Mouse (Mus musculus) intestine, embryonic 14.5 days (tissue): ENCODE data around the gene Ifrd2. TPM values are rescaled to one million over a fixed set of nuclear protein-coding genes. Genes with fewer than 3 reads are reported as not detected.

Experiments used
- ATAC-seq: fragments of 200-750 bp; cut with Nextera tagmentation; replicated peaks from 2 replicates; pipeline ENCODE4 v1.8.0; 2017; ENCODE audit warnings: low read depth, moderate number of reproducible peaks, moderate TSS enrichment, moderate library complexity; ENCODE audit not compliant: low FRiP score, low TSS enrichment
- DNase-seq: peaks from one replicate; pipeline ENCODE4 v3.0.0-alpha.2; 2018; ENCODE audit warnings: low spot score
- H3K27ac ChIP-seq: fragments of 300-500 bp; sonication (generic); 2 replicates; pipeline ENCODE4 v1.5.1; 2014; ENCODE audit warnings: low read depth, mild to moderate bottlenecking, control low read depth
- H3K27me3 ChIP-seq: fragments of 300-500 bp; sonication (generic); replicated peaks from 2 replicates; pipeline ENCODE4 v1.6.1; 2014; ENCODE audit warnings: low read length, control low read depth; ENCODE audit not compliant: control insufficient read depth, insufficient read depth
- H3K36me3 ChIP-seq: fragments of 300-500 bp; sonication (generic); 2 replicates; pipeline ENCODE4 v1.6.1; 2014; ENCODE audit warnings: low read length, control low read depth; ENCODE audit not compliant: control insufficient read depth, insufficient read depth
- H3K4me1 ChIP-seq: fragments of 300-500 bp; sonication (generic); replicated peaks from 2 replicates; pipeline ENCODE4 v1.6.1; 2014; ENCODE audit warnings: low read length, control low read depth, mixed read lengths; ENCODE audit not compliant: control insufficient read depth, insufficient read depth
- H3K4me2 ChIP-seq: fragments of 300-500 bp; sonication (generic); 2 replicates; pipeline ENCODE4 v1.6.1; 2014; ENCODE audit warnings: low read length
- H3K4me3 ChIP-seq: fragments of 300-500 bp; sonication (generic); 2 replicates; pipeline ENCODE4 v1.5.1; 2014; ENCODE audit warnings: low read depth, low read length, control low read depth, mixed read lengths
- H3K9ac ChIP-seq: fragments of 300-500 bp; sonication (generic); 2 replicates; pipeline ENCODE4 v1.6.1; 2014; ENCODE audit warnings: mild to moderate bottlenecking, low read length
- H3K9me3 ChIP-seq: fragments of 300-500 bp; sonication (generic); 2 replicates; pipeline ENCODE4 v1.6.1; 2016; ENCODE audit warnings: low read length, control low read depth; ENCODE audit not compliant: control insufficient read depth
- WGBS: fragments of 180-500 bp; shearing (Covaris S2); extraction: QIAGEN DNeasy Blood & Tissue Kit; methylation state at CpG from one replicate; pipeline ENCODE4 v1.1.7; 2014; 5-methylcytosine and 5-hydroxymethylcytosine counted together
- polyA plus RNA-seq: library from polyadenylated mRNA; unstranded; fragments of >200 nt; fragmentation: Nextera tagmentation; extraction: Ambion mirVana; gene quantifications from 2 replicates; pipeline ENCODE4 v1.2.1, GENCODE M21; 2014

Gene Ifrd2
- polyA plus RNA-seq, 1 experiment from 2014 or later: 77.4 TPM

DNA sequence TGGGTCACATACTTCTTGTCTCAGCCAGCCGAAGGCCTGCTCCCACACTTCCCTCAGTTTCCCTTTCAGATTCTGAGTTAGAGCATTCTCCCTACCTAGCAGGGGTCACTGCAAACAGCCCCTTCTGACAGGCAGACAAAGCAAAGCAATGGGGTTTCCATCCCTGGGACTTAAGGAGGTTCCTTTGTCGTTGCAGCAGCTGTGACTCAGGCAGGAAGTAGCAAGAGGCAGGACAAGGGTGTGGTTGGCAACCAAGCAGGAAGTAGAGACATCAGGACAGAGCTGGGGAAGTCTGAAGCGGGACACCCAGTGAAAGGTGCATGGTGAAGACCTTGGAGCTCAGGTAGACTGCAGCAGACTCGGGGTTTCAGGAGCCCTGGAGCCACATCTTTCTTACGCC lies 37.1 kb downstream of the Ifrd2 start:
- Histone ChIP-seq H3K27ac (no peak overlapping the region), H3K36me3 (peaks cover 41% of the 10 kb centered on the region), H3K4me3 (no peak overlapping the region), H3K9ac (no peak overlapping the region), H3K9me3 (no peaks in the 10 kb centered on the region), H3K4me1 (peaks cover 48% of the 10 kb centered on the region), H3K4me2 (no peak overlapping the region), H3K27me3 (no peaks in the 10 kb centered on the region)
- DNase-seq (no peak), ATAC-seq (no peak)
- whole genome bisulfite sequencing: 80% methylated on average over 5 of the region's 5 CpGs

DNA sequence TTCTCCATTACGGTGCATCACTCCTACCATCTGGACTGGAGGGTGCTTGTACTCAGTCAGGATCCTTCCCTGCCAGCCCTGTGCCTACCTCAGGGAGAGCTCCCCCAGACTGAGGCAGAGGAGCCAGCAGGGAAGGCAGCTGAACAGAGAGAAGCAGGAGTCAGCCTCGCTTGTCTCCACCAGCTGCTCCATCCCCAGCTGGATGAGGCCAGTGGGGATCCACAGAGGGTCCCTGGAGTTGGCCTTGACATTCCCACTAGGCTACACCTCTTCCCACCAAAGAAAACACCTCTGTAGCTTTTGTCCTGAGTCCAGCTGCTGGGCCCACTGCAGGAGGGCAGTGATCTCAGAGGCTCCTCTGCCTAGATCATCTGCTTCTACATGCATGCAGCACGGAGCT lies 37.5 kb downstream of the Ifrd2 start:
- Histone ChIP-seq H3K4me1 (peaks cover 48% of the 10 kb centered on the region), H3K9ac (no peak overlapping the region), H3K27me3 (no peaks in the 10 kb centered on the region), H3K36me3 (peaks cover 38% of the 10 kb centered on the region), H3K9me3 (no peaks in the 10 kb centered on the region), H3K27ac (no peak overlapping the region), H3K4me3 (no peak overlapping the region), H3K4me2 (no peak overlapping the region)
- ATAC-seq (no peak), DNase-seq (no peak)
- 89% methylated on average over 3 of the region's 3 CpGs for WGBS

DNA sequence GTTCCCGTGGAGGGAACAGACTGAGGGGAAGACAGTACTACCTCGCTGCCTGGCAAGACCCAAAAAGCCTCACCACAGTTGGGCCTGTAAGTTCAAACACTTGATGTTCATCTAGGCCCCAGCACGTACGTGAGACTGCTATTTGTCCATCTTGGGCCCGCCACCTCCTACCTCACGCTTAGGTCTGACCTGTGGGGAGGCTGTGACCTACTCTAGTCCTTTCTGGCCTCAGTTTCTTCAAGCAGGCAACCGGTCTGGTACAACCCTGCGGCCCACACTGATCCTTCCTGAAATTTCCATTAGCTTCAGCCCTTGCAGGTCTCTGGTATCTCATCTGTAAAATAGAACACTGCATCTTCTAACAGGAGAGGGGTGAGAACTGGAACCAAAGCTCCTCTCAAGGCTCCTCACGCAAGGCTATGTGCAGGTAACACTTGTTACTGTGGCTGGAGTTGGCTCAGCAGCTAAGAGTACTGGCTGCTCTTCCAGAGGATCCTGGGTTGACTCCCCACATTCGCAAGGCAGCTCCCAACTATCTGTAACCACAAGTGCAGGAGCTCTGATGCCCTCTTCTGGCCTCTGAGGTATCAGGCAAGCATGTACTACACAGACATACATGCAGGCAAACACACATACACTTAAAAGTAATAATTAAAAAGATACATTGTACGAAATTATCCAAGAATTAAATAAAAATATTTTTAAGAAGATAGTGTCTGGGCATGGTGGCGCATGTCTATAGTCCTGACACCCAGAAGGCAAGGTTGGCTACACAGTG lies 38.1 kb downstream of the Ifrd2 start:
- ATAC-seq (no peak), DNase-seq (no peak)
- 92% methylated on average over 12 of the region's 12 CpGs for WGBS
- Histone ChIP-seq H3K4me1 (peaks cover 52% of the 10 kb centered on the region), H3K4me3 (no peak overlapping the region), H3K9ac (no peak overlapping the region), H3K36me3 (peaks cover 32% of the 10 kb centered on the region), H3K27ac (no peak overlapping the region), H3K9me3 (no peaks in the 10 kb centered on the region), H3K27me3 (no peaks in the 10 kb centered on the region), H3K4me2 (no peak overlapping the region)

DNA sequence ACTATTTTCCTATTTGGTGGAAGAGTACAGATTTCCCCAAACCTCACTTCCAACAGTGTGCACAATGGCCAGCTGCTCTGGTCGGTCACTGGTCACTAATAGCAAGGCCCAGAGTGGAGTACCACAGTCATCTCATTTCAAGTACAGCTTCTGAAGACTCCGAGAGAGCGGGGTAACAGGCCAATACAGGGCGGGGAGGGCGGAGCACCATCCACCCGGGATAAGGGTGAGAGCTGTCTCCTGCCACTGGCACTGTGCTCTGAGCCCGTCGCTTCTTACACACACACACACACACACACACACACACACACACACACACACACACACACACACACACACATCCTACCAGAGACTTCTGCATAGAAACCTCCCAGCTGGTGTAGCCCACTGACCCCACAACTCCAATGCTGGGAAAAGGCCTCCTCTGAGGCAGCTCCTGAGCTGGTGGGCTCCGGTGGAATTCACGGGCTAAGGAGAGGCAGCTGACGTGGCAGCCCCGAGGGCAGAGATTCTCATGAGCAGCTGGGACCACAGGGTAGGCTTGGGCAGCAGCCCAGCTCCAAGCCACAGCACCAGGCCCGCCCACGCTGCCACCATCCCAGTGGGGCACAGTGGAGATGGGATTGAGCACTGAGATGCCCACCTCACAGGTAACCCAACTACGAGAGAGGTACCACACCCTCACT lies 38.9 kb downstream of the Ifrd2 start:
- no peaks in the 10 kb centered on the region for H3K9me3 ChIP-seq

DNA sequence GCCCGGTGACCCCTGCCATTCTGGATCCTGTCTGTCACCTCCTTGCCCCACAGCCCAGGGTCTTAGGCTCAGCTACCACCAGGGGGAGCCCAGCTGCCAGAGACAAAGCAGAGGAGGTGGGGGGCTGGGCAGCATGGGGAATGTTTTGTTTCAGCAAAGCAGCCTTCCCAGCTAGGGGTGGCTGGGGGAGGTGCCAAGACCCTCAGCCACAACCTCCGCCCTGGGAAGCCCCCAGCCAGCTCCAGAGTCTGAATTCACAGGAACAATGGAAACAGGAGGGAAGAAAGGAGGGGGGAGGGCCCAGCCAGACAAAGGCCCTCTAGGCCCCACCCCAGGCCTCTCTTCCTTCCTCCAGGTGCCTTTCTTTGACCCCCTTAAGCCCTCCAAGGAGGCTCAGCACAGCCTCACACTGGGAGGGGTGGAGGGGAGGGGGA lies 39.4 kb downstream of the Ifrd2 start:
- DNase-seq (peak; percentile 95), ATAC-seq (peak; percentile 53)
- Histone ChIP-seq H3K4me2 (peak overlapping the region; percentile 3), H3K27ac (peak overlapping the region; percentile 75), H3K9me3 (no peaks in the 10 kb centered on the region), H3K4me3 (no peak overlapping the region), H3K27me3 (no peaks in the 10 kb centered on the region), H3K4me1 (peaks cover 60% of the 10 kb centered on the region), H3K9ac (peak overlapping the region; percentile 37; the same call in 1 of the 2 replicates), H3K36me3 (peaks cover 31% of the 10 kb centered on the region)
- WGBS: 0% methylated on average over 2 of the region's 2 CpGs

More for the DNA sequence above, 38.9 kb downstream of the Ifrd2 start:
- DNase-seq (no peak), ATAC-seq (peak; percentile 33)
- H3K27ac ChIP-seq: peak overlapping the region; percentile 75
- H3K4me2 ChIP-seq: peak overlapping the region; percentile 3
- 44% methylated on average over 15 of the region's 15 CpGs for whole genome bisulfite sequencing
- H3K9ac ChIP-seq: no peak overlapping the region; the same call in 1 of the 2 replicates
- peaks cover 55% of the 10 kb centered on the region for H3K4me1 ChIP-seq
- H3K4me3 ChIP-seq: no peak overlapping the region
- H3K27me3 ChIP-seq: no peaks in the 10 kb centered on the region
- peaks cover 31% of the 10 kb centered on the region for H3K36me3 ChIP-seq

DNA sequence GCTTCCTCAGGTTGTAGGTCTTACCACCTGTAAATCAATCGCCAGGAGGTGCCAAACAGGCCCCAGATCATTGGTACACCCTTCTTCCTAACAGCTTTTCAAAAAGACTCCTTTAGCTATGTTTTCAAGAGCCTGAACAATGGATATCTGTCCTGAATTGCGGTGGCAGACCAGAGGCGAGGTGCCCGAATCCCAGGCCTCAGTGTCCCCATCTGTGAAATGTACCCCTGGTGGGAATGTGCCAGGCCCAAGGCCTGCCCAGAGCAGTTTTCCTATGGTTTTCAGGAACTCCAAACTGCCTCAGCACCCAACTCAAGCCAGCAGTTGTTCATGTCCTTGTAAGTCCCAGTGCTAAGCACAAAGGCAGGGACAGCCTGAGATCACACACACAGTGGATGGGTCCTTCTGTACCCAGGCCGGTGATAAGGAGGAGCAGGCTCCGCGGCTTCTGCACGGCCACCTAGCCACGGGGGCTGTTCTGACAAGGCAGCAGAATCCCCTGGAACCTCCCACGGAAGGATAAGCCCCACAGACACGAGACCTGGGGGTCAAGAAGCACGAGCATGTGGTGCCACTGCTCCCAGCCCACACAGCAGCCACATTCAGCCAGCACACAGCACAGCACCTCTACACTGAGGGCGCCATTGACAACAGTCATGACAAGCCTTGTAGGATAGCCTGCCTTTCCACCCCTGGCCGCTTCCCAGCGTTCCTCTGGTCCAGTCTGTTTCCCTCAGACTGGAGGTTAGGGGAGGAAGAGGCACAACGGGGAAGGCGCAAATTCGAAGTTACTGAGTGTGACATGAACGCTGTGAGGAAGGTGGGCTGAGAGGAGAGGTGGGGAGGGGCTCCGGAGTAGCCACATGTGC lies 40.2 kb downstream of the Ifrd2 start:
- Histone ChIP-seq H3K9me3 (no peaks in the 10 kb centered on the region), H3K9ac (peak overlapping the region; percentile 37), H3K4me2 (peak overlapping the region; percentile 3), H3K4me1 (peaks cover 67% of the 10 kb centered on the region), H3K27me3 (no peaks in the 10 kb centered on the region), H3K27ac (peak overlapping the region; percentile 75), H3K4me3 (no peak overlapping the region), H3K36me3 (peaks cover 32% of the 10 kb centered on the region)
- WGBS: 40% methylated on average over 20 of the region's 20 CpGs
- no peak for DNase-seq
- ATAC-seq: no peak

DNA sequence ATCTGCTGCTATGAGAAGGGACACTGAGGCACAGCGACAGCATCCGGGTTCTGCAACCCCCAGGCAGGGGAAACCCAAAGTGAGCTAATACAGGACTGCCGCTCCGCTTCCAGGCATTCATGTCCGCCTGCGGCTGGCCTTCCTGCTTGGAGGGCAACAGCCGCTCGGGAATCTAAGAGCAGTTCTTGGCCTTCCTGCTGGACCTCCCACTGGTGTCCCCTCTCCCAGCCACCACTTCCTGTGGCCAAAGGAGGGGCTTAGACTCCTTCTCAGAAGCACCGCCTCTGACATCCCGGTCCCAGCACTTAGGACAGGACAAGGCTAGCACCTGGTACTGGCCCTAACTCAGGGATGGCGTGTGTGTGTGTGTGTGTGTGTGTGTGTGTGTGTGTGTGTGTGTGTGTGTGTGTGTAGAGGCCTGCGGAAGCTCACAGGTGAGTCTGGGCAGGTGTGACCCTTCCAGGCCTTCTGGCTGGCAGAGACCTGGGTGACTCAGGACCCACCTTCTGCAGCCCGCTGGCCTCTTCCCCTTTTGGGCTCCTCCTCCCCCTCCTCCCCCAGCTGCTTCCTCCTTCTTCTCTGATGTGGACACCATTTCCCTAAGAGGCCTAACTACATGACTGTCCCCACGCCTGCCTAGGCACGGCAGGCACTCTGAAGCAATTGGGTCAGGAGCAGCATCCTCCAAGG lies 41.4 kb downstream of the Ifrd2 start:
- no peak for ATAC-seq
- Histone ChIP-seq H3K27me3 (no peaks in the 10 kb centered on the region), H3K36me3 (peaks cover 26% of the 10 kb centered on the region), H3K4me2 (0 out of 2 replicates have a peak overlapping the region, but pooled peaks have one; percentile 20), H3K9me3 (no peaks in the 10 kb centered on the region), H3K9ac (no peak overlapping the region), H3K27ac (peak overlapping the region; percentile 55; the same call in 1 of the 2 replicates), H3K4me3 (no peak overlapping the region), H3K4me1 (peaks cover 70% of the 10 kb centered on the region)
- 46% methylated on average over 15 of the region's 15 CpGs for WGBS
- DNase-seq: no peak

DNA sequence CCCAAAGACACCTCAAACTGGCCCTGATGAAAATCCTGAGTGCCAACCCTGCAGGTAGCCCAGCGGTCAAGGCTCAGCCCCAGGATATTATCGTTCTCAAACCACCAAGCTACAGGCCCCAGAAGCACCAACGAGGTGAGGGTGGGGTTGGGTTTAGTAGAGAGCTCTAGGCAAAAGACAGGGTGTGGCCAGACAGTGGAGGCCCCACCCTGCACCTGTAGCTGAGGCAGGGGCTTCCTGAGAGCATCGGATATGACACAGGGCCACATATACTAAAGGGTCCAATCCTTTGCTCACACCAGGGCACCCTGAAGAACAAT lies 41.9 kb downstream of the Ifrd2 start:
- no peak overlapping the region for H3K4me3 ChIP-seq
- H3K4me1 ChIP-seq: peaks cover 70% of the 10 kb centered on the region

More for the DNA sequence above, 41.9 kb downstream of the Ifrd2 start:
- Histone ChIP-seq H3K27ac (peak overlapping the region; percentile 74; the same call in 1 of the 2 replicates), H3K27me3 (no peaks in the 10 kb centered on the region), H3K9ac (no peak overlapping the region), H3K36me3 (peaks cover 23% of the 10 kb centered on the region; the same call in 1 of the 2 replicates), H3K9me3 (no peaks in the 10 kb centered on the region), H3K4me2 (peak overlapping the region; percentile 33; the same call in 1 of the 2 replicates)
- ATAC-seq (no peak), DNase-seq (no peak)
- 32% methylated on average over 4 of the region's 4 CpGs for WGBS
